Mouse (Mus musculus): ENCODE results near the gene Astl.

The Astl gene

GRCm38 (mm10) chr2:127328090-127328851 lies 10.2 kb upstream of the Astl start:
- 79% methylated on average over 12 of the region's 12 CpGs for WGBS

GRCm38 (mm10) chr2:127332807-127333570 lies 5.5 kb upstream of the Astl start:
- WGBS: 79% methylated on average over 14 of the region's 14 CpGs

GRCm38 (mm10) chr2:127333945-127334603 lies 4.4 kb upstream of the Astl start:
- 80% methylated on average over 5 of the region's 5 CpGs for WGBS

GRCm38 (mm10) chr2:127335078-127335541 lies 3.3 kb upstream of the Astl start:
- 59% methylated on average over 11 of the region's 11 CpGs for WGBS

GRCm38 (mm10) chr2:127335767-127336496 lies 2.5 kb upstream of the Astl start, which contains the start of gene Dusp2:
TSS of gene Dusp2 (plus strand) at chr2:127336159.
- under 1% methylated on average over 76 of the region's 76 CpGs for WGBS

GRCm38 (mm10) chr2:127336497-127336832 lies 2.0 kb upstream of the Astl start:
- 5% methylated on average over 33 of the region's 33 CpGs for WGBS

GRCm38 (mm10) chr2:127336885-127337284 lies 1.6 kb upstream of the Astl start:
- WGBS: 53% methylated on average over 5 of the region's 5 CpGs

- whole genome bisulfite sequencing: 52% methylated on average over 11 of the region's 11 CpGs
Observed at GRCm38 (mm10) chr2:127337531-127337930, 908 bp upstream of the Astl start.

GRCm38 (mm10) chr2:127338012-127338411 lies 427 bp upstream of the Astl start:
- WGBS: 68% methylated on average over 7 of the region's 7 CpGs

- WGBS: 74% methylated on average over 4 of the region's 4 CpGs
Observed at GRCm38 (mm10) chr2:127338833-127339232, 394 bp downstream of the Astl start.

- WGBS: 89% methylated on average over 6 of the region's 6 CpGs
Observed at GRCm38 (mm10) chr2:127339262-127339661, 823 bp downstream of the Astl start.

- WGBS: 30% methylated on average over 3 of the region's 3 CpGs
Observed at GRCm38 (mm10) chr2:127341159-127341558, 2.7 kb downstream of the Astl start.

GRCm38 (mm10) chr2:127346334-127346733 lies 7.9 kb downstream of the Astl start:
- 81% methylated on average over 1 of the region's 1 CpGs for WGBS

- WGBS: 84% methylated on average over 13 of the region's 13 CpGs
Observed at GRCm38 (mm10) chr2:127347147-127347985, 8.9 kb downstream of the Astl start.

- 93% methylated on average over 4 of the region's 4 CpGs for WGBS
Observed at GRCm38 (mm10) chr2:127353881-127354280, 15.4 kb downstream of the Astl start.

- under 1% methylated on average over 46 of the region's 49 CpGs for WGBS
Observed at GRCm38 (mm10) chr2:127362459-127363281, 24.2 kb downstream of the Astl start, which contains the start of gene Adra2b. TSS of gene Adra2b (plus strand) at chr2:127363208.

GRCm38 (mm10) chr2:127363282-127363652 lies 24.8 kb downstream of the Astl start:
- under 1% methylated on average over 28 of the region's 28 CpGs for WGBS

- WGBS: 4% methylated on average over 20 of the region's 20 CpGs
Observed at GRCm38 (mm10) chr2:127363696-127364095, 25.3 kb downstream of the Astl start.

GRCm38 (mm10) chr2:127364452-127364851 lies 26.0 kb downstream of the Astl start:
- WGBS: 26% methylated on average over 8 of the region's 8 CpGs
